Mouse (Mus musculus) forebrain, embryonic 14.5 days (tissue): ENCODE data around the gene Gm20870. TPM values are rescaled to one million over a fixed set of nuclear protein-coding genes. Genes with fewer than 3 reads are reported as not detected.
"Not testable (repeated sequence)": the region's sequence is repeated elsewhere in the genome, so short reads cannot be mapped to it uniquely, and the experiment has no call there.

ENCODE experiments used
- ATAC-seq: fragments of 200-750 bp; cut with Nextera tagmentation; 2 replicates; pipeline ENCODE4 v1.8.0; 2017; ENCODE audit warnings: mild to moderate bottlenecking, moderate library complexity
- DNase-seq: peaks from one replicate; pipeline ENCODE4 v3.0.0-alpha.2; 2015; ENCODE audit warnings: low spot score
- H3K27ac ChIP-seq: fragments of 300-500 bp; sonication (generic); 2 replicates; pipeline ENCODE4 v1.5.1; 2014; ENCODE audit warnings: low read depth, mild to moderate bottlenecking, control low read depth, low read length, moderate library complexity
- H3K27me3 ChIP-seq: fragments of 300-500 bp; sonication (generic); replicated peaks from 2 replicates; pipeline ENCODE4 v1.6.1; 2014; ENCODE audit warnings: low read length, control low read depth, mixed read lengths; ENCODE audit not compliant: control insufficient read depth, insufficient read depth
- H3K36me3 ChIP-seq: fragments of 300-500 bp; sonication (generic); 2 replicates; pipeline ENCODE4 v1.6.1; 2014; ENCODE audit warnings: low read length, control low read depth; ENCODE audit not compliant: control insufficient read depth, insufficient read depth
- H3K4me1 ChIP-seq: fragments of 300-500 bp; sonication (generic); 2 replicates; pipeline ENCODE4 v1.6.1; 2014; ENCODE audit warnings: antibody characterized with exemption, low read length, control low read depth; ENCODE audit not compliant: control insufficient read depth, insufficient read depth
- H3K4me2 ChIP-seq: fragments of 300-500 bp; sonication (generic); 2 replicates; pipeline ENCODE4 v1.6.1; 2014; ENCODE audit warnings: mild to moderate bottlenecking, control low read depth, low read length
- H3K4me3 ChIP-seq: fragments of 300-500 bp; sonication (generic); 2 replicates; pipeline ENCODE4 v1.5.1; 2014; ENCODE audit warnings: low read depth, low read length, control low read depth
- H3K9ac ChIP-seq: fragments of 300-500 bp; sonication (generic); 2 replicates; pipeline ENCODE4 v1.6.1; 2014; ENCODE audit warnings: mild to moderate bottlenecking, low read length, control low read depth, moderate library complexity
- H3K9me3 ChIP-seq: fragments of 300-500 bp; sonication (generic); replicated peaks from 2 replicates; pipeline ENCODE4 v1.6.1; 2016; ENCODE audit warnings: low read length, control low read depth, mixed read lengths; ENCODE audit not compliant: control insufficient read depth
- WGBS: fragments of 180-500 bp; shearing (Covaris S2); extraction: QIAGEN DNeasy Blood & Tissue Kit; methylation state at CpG from one replicate; pipeline ENCODE4 v1.1.7; 2014; 5-methylcytosine and 5-hydroxymethylcytosine counted together
- polyA plus RNA-seq: library from polyadenylated mRNA; unstranded; fragments of >200 nt; fragmentation: Nextera tagmentation; extraction: Ambion mirVana; gene quantifications from 2 replicates; pipeline ENCODE4 v1.2.1, GENCODE M21; 2014

Gm20870 gene
- not detected in 2 replicates for polyA plus RNA-seq

DNA sequence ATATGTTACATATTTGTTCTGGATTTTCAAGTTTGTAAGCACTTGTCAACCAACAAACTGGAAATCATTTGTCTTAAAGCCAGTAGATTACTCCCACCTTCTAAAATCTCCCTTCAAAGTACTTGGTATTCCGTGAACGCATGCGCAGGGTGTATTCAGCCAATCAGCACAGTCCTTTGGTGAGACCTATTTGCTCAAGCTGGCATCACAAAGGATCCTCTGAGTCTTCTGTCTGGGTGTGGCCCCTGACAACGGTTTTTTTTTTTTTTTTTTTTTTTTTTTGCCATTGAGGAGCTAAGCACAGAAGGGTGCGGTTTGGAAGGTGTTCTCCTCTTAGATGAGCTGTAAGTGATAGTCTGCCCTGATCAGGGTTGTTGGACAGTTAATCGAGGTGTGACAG is at the start of gene Gm20870:
TSS of gene Gm20870 (plus strand) at position 301 of the 400 bp plus-strand sequence.
- H3K27ac ChIP-seq, H3K27me3 ChIP-seq, H3K4me3 ChIP-seq, H3K9me3 ChIP-seq, H3K4me2 ChIP-seq, ATAC-seq, DNase-seq, H3K4me1 ChIP-seq, H3K36me3 ChIP-seq, H3K9ac ChIP-seq: not testable (repeated sequence)
- no CpG with 5 or more reads among the region's 6 CpGs for WGBS

Other genes starting within 250 kb of the Gm20870 start
- gene Gm20869, start 222.6 kb upstream of the Gm20870 start, polyA plus RNA-seq, result not detected in 2 replicates